Mouse (Mus musculus) limb, embryonic 15.5 days (tissue): ENCODE measurements around the gene Cpeb1. TPM values are rescaled to one million over a fixed set of nuclear protein-coding genes. Genes with fewer than 3 reads are reported as not detected.

Experiments used
- ATAC-seq: fragments of 200-750 bp; cut with Nextera tagmentation; 2 replicates; pipeline ENCODE4 v1.8.0; 2017; ENCODE audit warnings: low read depth, moderate TSS enrichment; ENCODE audit not compliant: insufficient number of reproducible peaks, low FRiP score, low TSS enrichment
- H3K27ac ChIP-seq: fragments of 300-500 bp; sonication (generic); 2 replicates; pipeline ENCODE4 v1.5.1; 2015; ENCODE audit warnings: moderate library complexity, mild to moderate bottlenecking, inconsistent platforms
- H3K27me3 ChIP-seq: fragments of 300-500 bp; sonication (generic); 2 replicates; pipeline ENCODE4 v1.6.1; 2015; ENCODE audit warnings: inconsistent platforms
- H3K36me3 ChIP-seq: fragments of 300-500 bp; sonication (generic); 2 replicates; pipeline ENCODE4 v1.6.1; 2015; ENCODE audit warnings: inconsistent platforms
- H3K4me1 ChIP-seq: fragments of 300-500 bp; sonication (generic); 2 replicates; pipeline ENCODE4 v1.6.1; 2015; ENCODE audit warnings: inconsistent platforms
- H3K4me2 ChIP-seq: fragments of 300-500 bp; sonication (generic); 2 replicates; pipeline ENCODE4 v1.6.1; 2015; ENCODE audit warnings: mild to moderate bottlenecking, inconsistent platforms
- H3K4me3 ChIP-seq: fragments of 300-500 bp; sonication (generic); 2 replicates; pipeline ENCODE4 v1.5.1; 2015; ENCODE audit warnings: mild to moderate bottlenecking, inconsistent platforms
- H3K9ac ChIP-seq: fragments of 300-500 bp; sonication (generic); 2 replicates; pipeline ENCODE4 v1.6.1; 2015; ENCODE audit warnings: inconsistent platforms
- H3K9me3 ChIP-seq: fragments of 300-500 bp; sonication (generic); 2 replicates; pipeline ENCODE4 v1.6.1; 2016; ENCODE audit warnings: inconsistent platforms
- WGBS: fragments of 180-500 bp; shearing (Covaris S2); methylation state at CpG from one replicate; pipeline ENCODE4 v1.1.7; 2015; 5-methylcytosine and 5-hydroxymethylcytosine counted together
- polyA plus RNA-seq: library from polyadenylated mRNA; unstranded; fragments of >200 nt; fragmentation: Nextera tagmentation; extraction: Ambion mirVana; gene quantifications from 2 replicates; pipeline ENCODE4 v1.2.1, GENCODE M21; 2015

Gene Cpeb1
- polyA plus RNA-seq, 1 experiment from 2014 or later: 0.68 TPM

DNA sequence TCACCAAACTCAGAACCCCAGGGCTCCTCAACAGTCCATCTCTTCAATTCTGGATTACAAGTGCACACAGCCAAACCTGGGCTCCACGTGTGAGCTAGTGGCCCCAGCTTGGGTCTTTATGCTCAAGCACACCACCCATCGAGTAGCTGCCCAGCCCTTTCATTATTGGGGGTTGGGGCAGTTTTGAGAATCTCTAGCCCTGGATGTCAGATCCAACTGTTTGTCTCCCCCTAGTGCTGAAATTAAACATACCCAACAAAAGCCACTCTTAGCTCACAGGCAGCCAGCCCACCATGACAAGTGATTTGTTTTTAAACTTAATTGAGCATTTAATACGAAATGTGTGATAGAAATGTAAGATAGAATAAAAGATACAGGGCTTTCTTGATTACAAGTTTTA is 113.7 kb downstream of the Cpeb1 start:
- no peak overlapping the region for H3K4me3 ChIP-seq
- peaks cover 62% of the 10 kb centered on the region for H3K36me3 ChIP-seq
- no peaks in the 10 kb centered on the region for H3K27me3 ChIP-seq
- H3K9me3 ChIP-seq: no peaks in the 10 kb centered on the region
- H3K4me1 ChIP-seq: peaks cover 24% of the 10 kb centered on the region
- H3K4me2 ChIP-seq: no peak overlapping the region
- H3K27ac ChIP-seq: no peak overlapping the region
- no peak overlapping the region for H3K9ac ChIP-seq
- 55% methylated on average over 3 of the region's 3 CpGs for WGBS
- ATAC-seq: no peak

DNA sequence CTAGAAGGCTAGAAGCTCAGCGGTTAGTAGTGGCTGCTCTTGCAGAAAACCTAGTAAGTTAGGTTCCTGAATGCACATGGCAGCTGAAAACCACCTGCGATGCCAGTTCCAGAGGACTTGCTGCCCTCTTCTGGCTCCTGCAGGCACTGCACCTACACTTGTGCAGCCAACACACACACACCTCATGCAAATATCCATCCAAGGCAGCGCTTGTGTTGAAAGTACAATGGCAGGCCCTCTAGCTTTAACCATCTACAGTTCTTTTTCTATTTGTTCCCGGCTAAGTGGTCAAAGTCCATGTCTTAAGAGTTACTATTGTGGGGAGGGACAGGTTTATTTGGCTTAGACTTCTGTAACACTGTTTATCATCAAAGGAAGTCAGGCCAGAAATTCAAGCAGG is 115.5 kb downstream of the Cpeb1 start:
- no peak overlapping the region for H3K4me2 ChIP-seq
- ATAC-seq: no peak
- no peaks in the 10 kb centered on the region for H3K9me3 ChIP-seq
- WGBS: 82% methylated on average over 4 of the region's 4 CpGs
- no peak overlapping the region for H3K4me3 ChIP-seq
- no peak overlapping the region for H3K9ac ChIP-seq
- H3K4me1 ChIP-seq: peaks cover 21% of the 10 kb centered on the region
- H3K27me3 ChIP-seq: no peaks in the 10 kb centered on the region
- no peak overlapping the region for H3K27ac ChIP-seq
- peaks cover 76% of the 10 kb centered on the region for H3K36me3 ChIP-seq

DNA sequence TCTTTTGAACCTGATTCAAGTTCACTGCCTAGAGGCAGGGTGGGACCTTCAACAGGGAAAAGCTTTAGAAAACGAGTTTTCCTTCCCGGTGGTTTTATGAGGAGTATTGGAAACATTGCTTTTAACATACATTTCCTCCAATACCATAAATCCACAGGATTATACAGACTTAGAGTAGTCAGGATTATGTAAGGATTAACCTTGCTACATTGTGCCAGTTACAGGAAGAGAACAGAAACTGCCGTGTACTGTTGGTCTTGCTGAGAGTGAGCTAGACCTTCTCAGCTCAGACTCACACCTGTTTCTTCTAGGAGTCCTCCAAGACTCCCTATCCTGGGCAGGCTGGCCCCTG is 116.8 kb downstream of the Cpeb1 start:
- Histone ChIP-seq H3K36me3 (peaks cover 81% of the 10 kb centered on the region), H3K9me3 (no peaks in the 10 kb centered on the region), H3K4me2 (no peak overlapping the region), H3K4me1 (peaks cover 15% of the 10 kb centered on the region), H3K27me3 (no peaks in the 10 kb centered on the region), H3K27ac (no peak overlapping the region), H3K4me3 (no peak overlapping the region), H3K9ac (no peak overlapping the region)
- ATAC-seq: no peak
- WGBS: 52% methylated on average over 3 of the region's 3 CpGs

DNA sequence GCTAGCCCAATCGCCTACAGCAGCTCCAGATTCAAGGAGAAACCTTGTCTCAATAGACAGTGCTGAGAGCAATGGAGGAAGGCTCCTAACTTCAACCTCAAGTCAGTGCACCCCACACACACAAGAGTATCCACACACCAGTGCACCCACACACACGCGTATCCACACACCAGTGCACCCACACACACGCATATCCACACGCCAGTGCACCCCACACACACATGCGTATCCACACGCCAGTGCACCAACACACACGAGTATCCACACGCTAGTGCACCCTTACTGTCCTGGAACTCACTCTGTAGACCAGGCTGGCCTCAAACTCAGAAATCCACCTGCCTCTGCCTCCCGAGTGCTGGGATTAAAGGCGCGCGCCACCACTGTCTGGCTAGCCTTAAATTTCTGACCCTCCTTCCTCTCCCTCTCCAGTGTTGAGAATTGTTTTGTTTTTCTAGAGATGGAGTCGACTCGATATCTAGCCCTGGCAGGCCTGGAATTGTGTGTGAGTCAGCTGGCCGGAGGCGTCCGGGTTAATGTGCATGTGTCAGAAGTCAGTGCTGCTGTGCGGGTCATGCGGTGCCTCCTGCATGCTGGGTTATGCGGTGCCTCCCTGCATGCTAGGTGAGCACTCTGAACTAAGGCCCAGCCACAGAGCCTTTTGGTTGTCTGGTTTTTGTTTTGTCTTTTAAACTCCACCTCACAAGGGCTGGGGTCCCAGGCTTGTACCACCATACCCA is 117.3 kb downstream of the Cpeb1 start:
- Histone ChIP-seq H3K4me1 (peaks cover 9% of the 10 kb centered on the region), H3K27ac (no peak overlapping the region), H3K36me3 (peaks cover 81% of the 10 kb centered on the region), H3K9ac (no peak overlapping the region), H3K4me3 (no peak overlapping the region), H3K27me3 (no peaks in the 10 kb centered on the region), H3K9me3 (no peaks in the 10 kb centered on the region), H3K4me2 (no peak overlapping the region)
- 96% methylated on average over 21 of the region's 21 CpGs for WGBS
- ATAC-seq: no peak

DNA sequence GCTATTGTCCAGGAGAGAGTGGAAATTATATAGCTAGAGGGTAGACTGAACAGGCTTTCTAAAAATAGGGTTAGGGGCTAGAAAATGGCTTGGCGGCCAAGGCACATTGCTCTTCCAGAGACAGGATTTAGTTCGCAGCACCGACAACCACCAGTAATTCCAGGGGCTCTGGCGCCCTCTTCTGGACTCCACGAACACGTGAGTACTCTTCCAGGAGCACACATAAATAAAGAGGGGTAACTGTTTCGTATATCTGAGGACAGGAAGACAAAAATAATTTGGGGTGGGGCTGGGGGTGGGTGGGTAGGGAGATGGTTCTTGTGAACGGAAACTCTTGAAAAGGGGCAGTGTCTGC is 118.9 kb downstream of the Cpeb1 start:
- Histone ChIP-seq H3K4me2 (no peak overlapping the region), H3K36me3 (peaks cover 73% of the 10 kb centered on the region), H3K9me3 (no peaks in the 10 kb centered on the region), H3K9ac (no peak overlapping the region), H3K4me1 (no peaks in the 10 kb centered on the region), H3K4me3 (no peak overlapping the region), H3K27me3 (no peaks in the 10 kb centered on the region), H3K27ac (no peak overlapping the region; the same call in 1 of the 2 replicates)
- WGBS: 48% methylated on average over 8 of the region's 8 CpGs
- no peak for ATAC-seq

DNA sequence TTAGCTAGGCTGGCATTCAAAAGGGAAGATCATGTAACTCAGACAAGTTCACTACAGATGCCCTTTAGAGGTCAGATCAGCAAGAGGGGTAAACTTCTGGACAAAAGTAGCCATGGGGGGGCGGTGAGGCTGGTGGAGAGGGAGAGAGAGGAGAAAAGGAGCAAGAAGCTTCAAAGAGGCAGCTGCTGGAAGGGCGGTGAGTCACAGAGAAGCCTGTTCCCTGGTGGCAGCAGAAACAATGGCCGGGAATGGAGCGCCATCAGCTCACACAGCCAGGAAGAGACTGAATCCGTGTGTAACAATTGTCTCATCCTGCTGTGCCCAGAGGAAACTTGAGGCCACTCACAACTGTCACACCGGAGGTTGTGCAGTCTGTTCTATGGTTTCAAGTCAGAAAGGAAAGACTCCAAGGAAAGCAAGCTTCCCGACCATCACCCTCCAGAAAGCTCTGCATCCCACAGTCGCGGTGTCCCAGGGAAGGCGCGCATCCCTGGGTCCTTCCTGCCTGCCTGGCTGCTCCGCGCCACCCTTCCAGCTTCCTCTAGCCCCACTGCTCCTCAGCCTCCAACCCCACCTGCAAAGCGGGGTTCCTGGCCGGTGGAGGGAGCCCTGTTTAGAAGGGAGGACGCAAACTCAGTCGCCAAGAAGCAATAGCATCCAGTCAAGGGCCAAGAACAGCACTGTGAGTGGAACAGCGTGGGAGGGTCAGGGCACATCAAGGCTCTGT is 119.4 kb downstream of the Cpeb1 start:
- H3K27ac ChIP-seq: no peak overlapping the region; the same call in 1 of the 2 replicates
- no peak for ATAC-seq
- H3K4me1 ChIP-seq: no peaks in the 10 kb centered on the region
- H3K9me3 ChIP-seq: no peaks in the 10 kb centered on the region
- no peak overlapping the region for H3K9ac ChIP-seq
- 85% methylated on average over 18 of the region's 18 CpGs for WGBS
- no peak overlapping the region for H3K4me2 ChIP-seq
- H3K27me3 ChIP-seq: no peaks in the 10 kb centered on the region
- no peak overlapping the region for H3K4me3 ChIP-seq
- H3K36me3 ChIP-seq: peaks cover 68% of the 10 kb centered on the region

DNA sequence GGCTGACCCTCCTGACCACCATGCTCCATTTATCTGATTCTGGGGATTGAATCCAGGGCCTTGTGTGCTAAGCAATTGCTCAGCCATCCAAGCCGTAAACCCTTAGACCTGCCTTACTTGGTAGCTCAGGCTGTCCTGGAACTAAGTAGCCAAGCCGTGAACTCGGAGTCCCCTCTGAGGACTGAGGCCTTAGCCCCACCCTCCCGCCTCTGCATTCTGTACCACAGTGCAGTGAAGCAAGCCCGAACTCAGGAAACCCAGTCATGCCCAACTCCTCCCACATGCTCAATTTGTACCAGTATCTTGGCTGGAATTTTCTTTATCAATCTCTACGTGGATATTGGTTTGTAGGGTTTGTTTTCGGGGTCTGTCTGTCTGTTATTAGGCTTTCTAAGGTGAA is 123.4 kb downstream of the Cpeb1 start:
- Histone ChIP-seq H3K36me3 (peaks cover 48% of the 10 kb centered on the region), H3K9ac (no peak overlapping the region), H3K4me1 (no peaks in the 10 kb centered on the region), H3K4me2 (no peak overlapping the region), H3K27me3 (no peaks in the 10 kb centered on the region), H3K27ac (no peak overlapping the region), H3K4me3 (no peak overlapping the region), H3K9me3 (no peaks in the 10 kb centered on the region)
- 85% methylated on average over 7 of the region's 7 CpGs for WGBS
- ATAC-seq: no peak

DNA sequence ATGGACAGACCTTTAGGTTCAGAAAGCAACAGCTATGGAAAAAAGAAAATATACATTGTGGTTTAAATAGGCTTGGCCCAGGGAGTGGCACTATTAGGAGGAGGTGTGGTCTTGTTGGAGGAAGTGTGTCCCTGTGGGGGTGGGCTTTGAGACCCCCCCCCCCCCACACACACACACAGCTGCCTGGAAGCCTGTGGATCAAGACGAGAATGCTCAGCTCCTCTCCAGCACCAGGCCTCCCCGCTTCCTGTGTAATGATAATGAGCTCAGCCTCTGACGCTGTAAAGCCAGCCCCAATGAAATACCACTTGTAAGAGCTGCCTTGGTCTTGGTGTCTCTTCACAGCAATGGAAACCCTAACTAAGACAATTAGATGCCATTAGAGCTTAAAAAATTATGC is 124.5 kb downstream of the Cpeb1 start:
- no peak overlapping the region for H3K4me3 ChIP-seq
- no peak for ATAC-seq

DNA sequence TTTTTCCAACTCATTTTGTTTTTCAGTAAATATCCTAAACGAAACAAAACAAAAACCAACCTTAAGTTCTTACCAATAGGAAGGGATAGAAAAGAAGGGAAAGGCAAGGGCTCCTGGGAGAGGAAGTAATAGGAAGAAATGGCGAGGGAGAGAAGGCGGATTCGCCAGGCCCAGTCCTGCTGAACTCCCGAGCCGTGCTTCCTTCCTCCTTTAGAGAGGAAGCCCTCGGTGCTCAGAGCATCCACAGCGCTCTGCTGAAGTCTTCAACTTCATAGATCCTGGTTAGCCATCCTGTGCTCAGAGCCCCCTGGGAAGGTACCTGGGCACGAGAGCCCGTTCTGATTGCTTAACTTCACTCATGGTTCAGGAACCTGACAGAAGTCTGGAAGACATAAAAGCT is 127.6 kb downstream of the Cpeb1 start:
- no peak overlapping the region for H3K4me2 ChIP-seq
- no peaks in the 10 kb centered on the region for H3K27me3 ChIP-seq
- H3K27ac ChIP-seq: no peak overlapping the region
- peaks cover 17% of the 10 kb centered on the region for H3K36me3 ChIP-seq
- no peak overlapping the region for H3K9ac ChIP-seq
- no peaks in the 10 kb centered on the region for H3K9me3 ChIP-seq
- no peaks in the 10 kb centered on the region for H3K4me1 ChIP-seq
- no peak overlapping the region for H3K4me3 ChIP-seq
- no peak for ATAC-seq
- 79% methylated on average over 10 of the region's 10 CpGs for WGBS

More for the DNA sequence above, 124.5 kb downstream of the Cpeb1 start:
- 22% methylated on average over 3 of the region's 3 CpGs for WGBS
- Histone ChIP-seq H3K9ac (no peak overlapping the region), H3K9me3 (no peaks in the 10 kb centered on the region), H3K4me2 (no peak overlapping the region), H3K4me1 (no peaks in the 10 kb centered on the region), H3K27me3 (no peaks in the 10 kb centered on the region), H3K36me3 (peaks cover 39% of the 10 kb centered on the region), H3K27ac (no peak overlapping the region)

DNA sequence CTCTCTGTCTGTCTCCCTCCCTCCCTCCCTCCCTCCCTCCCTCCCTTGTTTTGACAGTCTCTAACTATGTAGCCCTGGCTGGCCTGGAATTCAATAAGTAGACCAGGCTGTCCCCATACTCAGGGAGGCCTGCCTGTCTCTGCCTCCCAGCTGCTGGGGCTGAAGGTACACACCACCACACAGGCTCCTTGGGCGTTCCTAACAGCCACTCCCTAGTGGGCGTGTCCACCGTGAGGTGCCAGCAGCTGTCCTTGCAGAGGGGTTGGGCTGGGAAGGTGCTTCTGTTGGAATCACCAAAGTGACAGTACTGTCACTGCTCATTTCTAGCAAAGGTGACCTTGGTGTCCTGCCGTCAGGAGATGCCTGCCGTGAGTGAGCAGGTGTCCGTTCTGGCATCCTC is 128.4 kb downstream of the Cpeb1 start:
- Histone ChIP-seq H3K4me3 (no peak overlapping the region), H3K9me3 (no peaks in the 10 kb centered on the region), H3K27me3 (no peaks in the 10 kb centered on the region), H3K36me3 (peaks cover 13% of the 10 kb centered on the region), H3K27ac (no peak overlapping the region), H3K4me1 (no peaks in the 10 kb centered on the region), H3K4me2 (no peak overlapping the region), H3K9ac (no peak overlapping the region)
- no peak for ATAC-seq
- 79% methylated on average over 6 of the region's 6 CpGs for WGBS

DNA sequence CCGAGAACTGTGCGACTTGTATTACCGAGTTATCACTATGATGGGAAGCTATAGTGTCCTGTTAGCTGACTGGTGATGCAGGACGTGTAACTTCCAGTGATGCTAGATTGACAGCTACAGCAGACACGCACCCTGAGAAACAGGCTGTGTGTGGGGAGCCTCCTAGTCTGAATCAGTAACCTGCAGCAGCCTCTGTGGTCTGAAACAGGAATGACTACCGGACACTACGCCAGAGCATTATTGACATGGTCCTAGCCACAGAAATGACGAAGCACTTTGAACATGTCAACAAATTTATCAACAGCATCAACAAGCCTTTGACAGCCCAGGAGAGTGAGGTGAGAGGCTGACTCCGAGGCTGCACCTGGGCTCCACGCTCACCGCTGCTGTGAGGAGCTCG is 129.2 kb downstream of the Cpeb1 start:
- 83% methylated on average over 12 of the region's 12 CpGs for WGBS
- Histone ChIP-seq H3K9ac (no peak overlapping the region), H3K36me3 (peaks cover 13% of the 10 kb centered on the region), H3K9me3 (no peaks in the 10 kb centered on the region), H3K27ac (no peak overlapping the region), H3K4me1 (no peaks in the 10 kb centered on the region), H3K4me3 (no peak overlapping the region), H3K27me3 (no peaks in the 10 kb centered on the region), H3K4me2 (no peak overlapping the region)
- ATAC-seq: no peak

DNA sequence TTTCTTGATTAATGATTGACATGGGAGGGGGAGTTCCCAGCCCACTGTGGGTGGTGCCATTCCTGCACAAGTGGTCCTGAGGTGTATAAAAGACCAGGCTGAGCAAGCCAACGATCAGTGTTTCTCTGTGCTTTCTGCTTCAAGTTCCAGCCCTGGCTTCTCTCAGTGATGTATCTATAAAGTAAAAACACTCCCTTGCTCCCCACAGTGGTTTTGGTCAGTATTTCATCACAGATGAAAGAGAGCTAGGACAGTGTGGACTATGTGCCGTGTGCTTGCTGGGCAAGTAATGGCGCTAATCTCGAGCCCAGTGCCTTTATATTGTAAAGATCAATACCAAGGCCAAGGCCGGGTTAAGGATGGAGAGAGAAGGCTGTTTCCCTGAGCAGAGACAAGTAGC is 133.5 kb downstream of the Cpeb1 start:
- Histone ChIP-seq H3K4me1 (no peaks in the 10 kb centered on the region), H3K9me3 (no peaks in the 10 kb centered on the region), H3K27me3 (no peaks in the 10 kb centered on the region), H3K4me3 (no peak overlapping the region), H3K36me3 (no peaks in the 10 kb centered on the region), H3K4me2 (no peak overlapping the region), H3K9ac (no peak overlapping the region), H3K27ac (no peak overlapping the region)
- ATAC-seq: no peak
- 78% methylated on average over 5 of the region's 5 CpGs for WGBS
